Mouse (Mus musculus) cerebellum, adult 9-11 months (tissue): ENCODE results near the gene Pam16.

Source experiments
- DNase-seq: peaks from one replicate; pipeline ENCODE4 v3.0.0; 2022

Gene Pam16

GRCm38 (mm10) chr16:4645867-4646266, 21.1 kb upstream of the Pam16 start:
- DNase-seq = no peak

- peak; percentile 82 for DNase-seq
Observed at GRCm38 (mm10) chr16:4643670-4644419, 19.1 kb upstream of the Pam16 start.

GRCm38 (mm10) chr16:4642937-4643336, 18.1 kb upstream of the Pam16 start:
- no peak for DNase-seq

GRCm38 (mm10) chr16:4642190-4642589, 17.4 kb upstream of the Pam16 start:
- no peak for DNase-seq

GRCm38 (mm10) chr16:4641119-4641838, 16.5 kb upstream of the Pam16 start:
- DNase-seq = no peak

GRCm38 (mm10) chr16:4640267-4641005, 15.6 kb upstream of the Pam16 start:
- no peak for DNase-seq

- no peak for DNase-seq
Observed at GRCm38 (mm10) chr16:4639831-4640237, 15.0 kb upstream of the Pam16 start, which contains the start of the genes Vasn and Dnaja3. Vasn (plus strand) TSS chr16:4639941. Dnaja3 (plus strand) TSS chr16:4639989.

- DNase-seq = no peak
Observed at GRCm38 (mm10) chr16:4638891-4639390, 14.2 kb upstream of the Pam16 start.

- DNase-seq = no peak
Observed at GRCm38 (mm10) chr16:4635760-4636159, 11.0 kb upstream of the Pam16 start.

GRCm38 (mm10) chr16:4634681-4635080, 9.9 kb upstream of the Pam16 start:
- no peak for DNase-seq

GRCm38 (mm10) chr16:4633661-4634060, 8.9 kb upstream of the Pam16 start:
- DNase-seq = no peak

- no peak for DNase-seq
Observed at GRCm38 (mm10) chr16:4632050-4632449, 7.3 kb upstream of the Pam16 start.

- peak; percentile 77 for DNase-seq
Observed at GRCm38 (mm10) chr16:4629950-4630349, 5.2 kb upstream of the Pam16 start.

- no peak for DNase-seq
Observed at GRCm38 (mm10) chr16:4628898-4629419, 4.2 kb upstream of the Pam16 start.

- DNase-seq = no peak
Observed at GRCm38 (mm10) chr16:4627105-4627504, 2.3 kb upstream of the Pam16 start.

GRCm38 (mm10) chr16:4624074-4624473, 714 bp downstream of the Pam16 start:
- DNase-seq = no peak

GRCm38 (mm10) chr16:4616829-4617228, 8.0 kb downstream of the Pam16 start:
- DNase-seq = no peak

GRCm38 (mm10) chr16:4615297-4615696, 9.5 kb downstream of the Pam16 start:
- no peak for DNase-seq

- DNase-seq = no peak
Observed at GRCm38 (mm10) chr16:4614639-4615038, 10.1 kb downstream of the Pam16 start.

- no peak for DNase-seq
Observed at GRCm38 (mm10) chr16:4613736-4614135, 11.1 kb downstream of the Pam16 start.

GRCm38 (mm10) chr16:4611676-4612075, 13.1 kb downstream of the Pam16 start:
- no peak for DNase-seq

GRCm38 (mm10) chr16:4611193-4611592, 13.6 kb downstream of the Pam16 start:
- DNase-seq = no peak

- DNase-seq = no peak
Observed at GRCm38 (mm10) chr16:4608532-4609059, 16.2 kb downstream of the Pam16 start.
